Mouse (Mus musculus): ENCODE results near the gene Cort.

DNA sequence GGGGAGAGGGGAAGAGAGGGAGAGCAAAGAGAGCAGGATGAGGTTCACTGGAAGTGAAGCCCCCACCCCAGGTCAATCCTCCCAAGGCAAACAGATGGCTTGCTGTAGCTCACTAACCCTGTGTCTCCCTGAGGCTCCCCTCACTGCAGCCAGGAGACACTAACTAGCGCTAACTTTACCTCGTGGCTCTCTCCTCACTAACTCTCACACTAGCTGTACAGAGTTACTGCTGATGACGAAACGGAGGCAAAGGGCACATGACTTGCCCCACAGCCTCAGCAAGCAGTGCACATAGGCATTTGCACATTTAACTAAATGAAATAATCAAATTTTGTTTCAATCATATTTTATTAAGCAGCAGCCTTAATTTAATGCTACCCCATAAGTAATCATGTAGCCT, 48.3 kb downstream of the Cort start:
- TF ChIP-seq CTCF (IDR thresholded peaks at IDR 0.05; ENCODE audit: low read depth), result no peak
- TF ChIP-seq EP300 (IDR thresholded peaks at IDR 0.05; ENCODE audit: low read depth), result no peak
